Mouse (Mus musculus) lung, embryonic 16.5 days (tissue): ENCODE data around the gene Crlf1. TPM values are rescaled to one million over a fixed set of nuclear protein-coding genes. Genes with fewer than 3 reads are reported as not detected.

Experiments used
- ATAC-seq: fragments of 200-750 bp; cut with Nextera tagmentation; 2 replicates; pipeline ENCODE4 v1.8.0; 2017; ENCODE audit warnings: low read depth, mild to moderate bottlenecking, moderate library complexity
- H3K27ac ChIP-seq: fragments of 300-500 bp; sonication (generic); 2 replicates; pipeline ENCODE4 v1.5.1; 2014; ENCODE audit warnings: mild to moderate bottlenecking, control low read depth, low read length
- H3K27me3 ChIP-seq: fragments of 300-500 bp; sonication (generic); 2 replicates; pipeline ENCODE4 v1.6.1; 2014; ENCODE audit warnings: low read depth, low read length, mixed read lengths; ENCODE audit not compliant: control insufficient read depth, insufficient read depth
- H3K36me3 ChIP-seq: fragments of 300-500 bp; sonication (generic); 2 replicates; pipeline ENCODE4 v1.6.1; 2014; ENCODE audit warnings: low read length; ENCODE audit not compliant: control insufficient read depth, insufficient read depth
- H3K4me1 ChIP-seq: fragments of 300-500 bp; sonication (generic); replicated peaks from 2 replicates; pipeline ENCODE4 v1.6.1; 2014; ENCODE audit warnings: low read length, mixed read lengths; ENCODE audit not compliant: control insufficient read depth, insufficient read depth
- H3K4me2 ChIP-seq: fragments of 300-500 bp; sonication (generic); 2 replicates; pipeline ENCODE4 v1.6.1; 2014; ENCODE audit warnings: low read depth, low read length, control low read depth
- H3K4me3 ChIP-seq: fragments of 300-500 bp; sonication (generic); 2 replicates; pipeline ENCODE4 v1.5.1; 2014; ENCODE audit warnings: mild to moderate bottlenecking, low read length, control low read depth
- H3K9ac ChIP-seq: fragments of 300-500 bp; sonication (generic); 2 replicates; pipeline ENCODE4 v1.6.1; 2014; ENCODE audit warnings: low read length, control low read depth
- H3K9me3 ChIP-seq: fragments of 300-500 bp; sonication (generic); 2 replicates; pipeline ENCODE4 v1.6.1; 2016; ENCODE audit warnings: low read length; ENCODE audit not compliant: control insufficient read depth
- WGBS: fragments of 180-500 bp; shearing (Covaris S2); extraction: QIAGEN DNeasy Blood & Tissue Kit; methylation state at CpG from one replicate; pipeline ENCODE4 v1.1.7; 2014; 5-methylcytosine and 5-hydroxymethylcytosine counted together
- polyA plus RNA-seq: library from polyadenylated mRNA; unstranded; fragments of >200 nt; fragmentation: Nextera tagmentation; extraction: Ambion mirVana; gene quantifications from 2 replicates; pipeline ENCODE4 v1.2.1, GENCODE M21; 2015

Crlf1 gene
- polyA plus RNA-seq, 1 experiment from 2014 or later = 169 TPM

DNA sequence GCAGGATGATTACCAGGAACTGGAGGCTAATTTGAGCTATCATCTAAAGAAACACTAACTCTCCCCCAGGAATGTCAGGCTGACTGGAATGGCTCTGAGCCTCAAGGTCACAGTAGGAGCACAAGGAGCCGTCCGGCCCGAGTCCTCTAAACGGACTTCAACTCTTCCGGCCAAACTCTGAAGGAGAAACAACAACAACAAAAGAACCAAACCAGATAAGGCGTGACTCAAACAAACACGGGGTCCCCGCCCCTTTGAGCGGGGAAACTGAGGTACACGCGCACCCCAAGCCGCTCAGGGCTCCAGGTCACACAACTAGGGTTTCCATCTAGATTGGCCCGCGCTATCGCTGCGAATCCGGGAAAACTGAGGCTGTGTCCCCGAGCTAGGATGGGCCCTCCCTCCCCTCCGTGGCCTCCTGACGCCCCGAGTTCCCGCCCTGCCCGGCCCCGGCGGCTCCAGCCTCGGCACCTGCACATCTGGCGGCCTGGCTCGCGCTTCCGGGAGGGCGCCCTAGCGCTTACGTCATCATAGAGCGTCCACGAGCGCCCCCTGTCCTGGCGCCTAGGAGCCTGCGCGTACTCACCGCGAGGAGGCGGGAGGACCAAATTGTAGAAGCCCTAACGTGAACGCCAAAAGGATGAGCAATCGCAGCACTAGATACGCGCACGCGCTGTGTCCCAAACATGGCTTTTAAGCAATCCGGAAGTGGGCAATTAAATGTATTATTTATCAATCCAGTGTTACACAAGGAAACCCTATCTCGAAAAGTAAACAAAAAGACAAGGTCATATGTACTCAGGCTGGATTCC lies 29.8 kb downstream of the Crlf1 start:
- peaks cover 11% of the 10 kb centered on the region for H3K4me1 ChIP-seq

DNA sequence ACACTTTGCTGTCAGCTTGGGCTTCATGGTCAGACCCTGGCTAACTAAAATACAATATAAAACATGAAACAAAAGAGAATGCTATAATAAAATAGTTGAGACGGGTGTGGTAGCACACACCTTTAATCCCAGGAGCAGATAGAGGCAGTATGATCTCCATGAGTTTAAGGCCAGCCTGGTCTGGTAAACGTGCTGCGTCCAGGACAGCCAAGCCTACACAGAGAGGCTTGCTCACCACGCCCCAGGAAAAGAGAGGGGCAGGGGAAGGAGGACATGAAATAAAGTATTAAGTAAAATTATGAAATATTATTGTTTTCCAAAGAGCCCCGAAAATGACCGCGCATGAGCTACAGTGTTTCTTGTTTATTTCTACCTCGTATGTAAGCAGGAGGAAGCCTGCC lies 34.2 kb downstream of the Crlf1 start:
- Histone ChIP-seq H3K4me3 (peak overlapping the region; percentile 93), H3K9me3 (no peaks in the 10 kb centered on the region), H3K4me2 (peak overlapping the region; percentile 58), H3K9ac (peak overlapping the region; percentile 97), H3K27ac (peak overlapping the region; percentile 69), H3K27me3 (no peaks in the 10 kb centered on the region), H3K36me3 (peaks cover 20% of the 10 kb centered on the region), H3K4me1 (peaks cover 16% of the 10 kb centered on the region)
- ATAC-seq = no peak
- 2% methylated on average over 8 of the region's 8 CpGs for WGBS

More for the DNA sequence above, 29.8 kb downstream of the Crlf1 start:
- peak overlapping the region; percentile 59 for H3K4me3 ChIP-seq
- WGBS = under 1% methylated on average over 46 of the region's 51 CpGs
- H3K9me3 ChIP-seq = no peaks in the 10 kb centered on the region
- peak overlapping the region; percentile 72 for H3K4me2 ChIP-seq
- H3K36me3 ChIP-seq = peaks cover 6% of the 10 kb centered on the region; the same call in 1 of the 2 replicates
- no peaks in the 10 kb centered on the region for H3K27me3 ChIP-seq
- peak; percentile 88 for ATAC-seq
- H3K9ac ChIP-seq = peak overlapping the region; percentile 71
- peak overlapping the region; percentile 91 for H3K27ac ChIP-seq

- H3K4me2 ChIP-seq = peak within 1 kb of the TSS; percentile 89
- H3K9me3 ChIP-seq = no peaks in the 10 kb centered on the region
- H3K36me3 ChIP-seq = peaks cover 24% of the 10 kb centered on the region
- H3K4me3 ChIP-seq = peak within 1 kb of the TSS; percentile 93
- no peaks in the 10 kb centered on the region for H3K27me3 ChIP-seq
- peak; percentile 93 for ATAC-seq
- H3K4me1 ChIP-seq = peaks cover 13% of the 10 kb centered on the region
- H3K27ac ChIP-seq = peak within 1 kb of the TSS; percentile 74
- H3K9ac ChIP-seq = peak within 1 kb of the TSS; percentile 97
- WGBS = under 1% methylated on average over 54 of the region's 61 CpGs
Observed at GRCm38 (mm10) chr8:70527512-70528181, 34.7 kb downstream of the Crlf1 start, which contains the start of the genes Fkbp8 and Kxd1. Gene Fkbp8 (plus strand): TSS chr8:70527724. Gene Kxd1 (minus strand): TSS chr8:70527956.

DNA sequence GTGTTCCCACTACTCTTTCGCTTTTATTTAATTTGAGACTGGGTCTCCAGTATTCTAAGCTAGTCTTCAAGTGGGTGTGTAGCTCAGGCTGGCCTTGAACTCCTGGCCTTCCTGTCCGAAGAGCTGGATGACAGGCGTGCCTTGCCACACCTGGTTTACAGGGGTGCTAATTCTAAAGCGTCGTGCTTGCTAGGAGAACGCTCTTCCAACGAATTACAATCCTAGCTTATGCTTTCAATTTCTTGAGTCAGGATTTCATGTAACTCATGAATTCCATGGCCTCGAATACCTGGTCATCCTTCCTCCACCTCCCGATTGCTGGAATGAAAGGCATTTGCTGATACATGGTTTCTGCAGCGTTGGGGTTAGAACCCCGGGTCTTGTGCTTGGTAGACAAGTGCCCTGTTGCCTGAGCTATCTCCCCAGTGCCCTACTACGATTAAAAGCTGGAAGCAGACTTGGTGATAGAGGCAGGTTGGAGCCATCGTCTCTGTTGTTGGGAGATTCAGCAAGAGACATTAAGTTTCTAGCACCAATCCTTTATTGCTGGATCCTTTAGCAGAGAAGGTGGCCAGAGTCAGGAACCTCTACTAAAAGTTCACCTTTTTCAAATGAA lies 35.3 kb downstream of the Crlf1 start:
- WGBS = 21% methylated on average over 13 of the region's 13 CpGs
- no peaks in the 10 kb centered on the region for H3K27me3 ChIP-seq
- H3K27ac ChIP-seq = peak overlapping the region; percentile 74
- peak overlapping the region; percentile 97 for H3K9ac ChIP-seq
- peaks cover 26% of the 10 kb centered on the region for H3K36me3 ChIP-seq
- H3K4me1 ChIP-seq = peaks cover 13% of the 10 kb centered on the region
- no peaks in the 10 kb centered on the region for H3K9me3 ChIP-seq
- no peak for ATAC-seq
- H3K4me3 ChIP-seq = peak overlapping the region; percentile 93
- H3K4me2 ChIP-seq = peak overlapping the region; percentile 89

GRCm38 (mm10) chr8:70529299-70529698 lies 36.3 kb downstream of the Crlf1 start:
- Histone ChIP-seq H3K9me3 (no peaks in the 10 kb centered on the region), H3K4me1 (peaks cover 13% of the 10 kb centered on the region), H3K27me3 (no peaks in the 10 kb centered on the region), H3K27ac (no peak overlapping the region), H3K4me3 (no peak overlapping the region), H3K9ac (no peak overlapping the region), H3K36me3 (peaks cover 28% of the 10 kb centered on the region), H3K4me2 (no peak overlapping the region)
- WGBS = 67% methylated on average over 5 of the region's 5 CpGs
- ATAC-seq = no peak

DNA sequence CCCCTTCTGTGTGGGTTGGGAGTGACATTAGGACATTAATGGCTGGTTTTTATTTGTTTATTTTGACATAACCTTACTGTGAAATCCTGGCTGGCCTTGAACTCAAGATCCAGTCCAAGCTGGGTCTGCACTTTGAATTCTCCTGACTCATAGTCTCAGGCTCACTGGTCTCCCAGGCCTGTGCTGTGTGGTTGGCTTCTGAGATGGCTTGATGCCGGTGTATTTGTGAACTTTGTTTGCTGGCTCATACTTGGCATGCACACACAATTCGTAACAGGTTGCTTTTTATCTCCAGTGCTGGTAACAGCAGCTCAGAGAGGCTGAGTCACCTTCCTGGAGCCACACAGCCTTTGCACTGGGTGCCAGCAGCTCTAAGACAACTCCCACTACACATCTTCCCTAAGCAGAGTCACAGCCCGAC lies 36.8 kb downstream of the Crlf1 start:
- H3K9ac ChIP-seq = no peak overlapping the region
- H3K9me3 ChIP-seq = no peaks in the 10 kb centered on the region
- no peak overlapping the region for H3K27ac ChIP-seq
- ATAC-seq = no peak
- peaks cover 30% of the 10 kb centered on the region for H3K36me3 ChIP-seq
- no peak overlapping the region for H3K4me3 ChIP-seq
- peaks cover 13% of the 10 kb centered on the region for H3K4me1 ChIP-seq
- 92% methylated on average over 3 of the region's 3 CpGs for WGBS
- H3K27me3 ChIP-seq = no peaks in the 10 kb centered on the region
- H3K4me2 ChIP-seq = no peak overlapping the region

GRCm38 (mm10) chr8:70530314-70530713 lies 37.4 kb downstream of the Crlf1 start:
- Histone ChIP-seq H3K36me3 (peaks cover 33% of the 10 kb centered on the region), H3K4me2 (no peak overlapping the region), H3K27me3 (no peaks in the 10 kb centered on the region), H3K4me1 (peaks cover 13% of the 10 kb centered on the region), H3K4me3 (no peak overlapping the region), H3K27ac (no peak overlapping the region), H3K9ac (no peak overlapping the region), H3K9me3 (no peaks in the 10 kb centered on the region)
- 94% methylated on average over 2 of the region's 2 CpGs for WGBS
- no peak for ATAC-seq

DNA sequence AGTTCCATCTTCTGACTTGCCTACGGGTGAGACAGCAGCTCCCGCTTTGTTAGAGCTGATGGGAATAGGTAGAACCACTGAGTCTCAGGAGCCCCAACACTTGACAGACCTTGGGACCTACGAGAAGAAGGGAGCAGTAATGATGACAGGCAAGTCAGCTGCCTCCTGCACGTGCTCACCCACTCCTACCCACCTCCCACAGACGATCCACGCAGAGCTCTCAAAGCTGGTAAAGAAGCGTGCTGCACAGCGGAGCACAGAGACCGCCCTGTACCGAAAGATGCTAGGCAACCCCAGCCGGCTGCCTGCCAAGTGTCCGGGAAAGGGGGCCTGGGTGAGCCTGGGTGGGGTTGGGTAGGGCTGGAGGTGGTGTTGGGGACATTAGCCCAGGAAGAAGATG lies 41.3 kb downstream of the Crlf1 start:
- Histone ChIP-seq H3K27ac (no peak overlapping the region), H3K4me2 (no peak overlapping the region), H3K9ac (no peak overlapping the region), H3K27me3 (no peaks in the 10 kb centered on the region), H3K4me3 (no peak overlapping the region), H3K9me3 (no peaks in the 10 kb centered on the region), H3K4me1 (0 out of 2 replicates have a peak, but pooled peaks cover 2% of the 10 kb centered on the region), H3K36me3 (peaks cover 42% of the 10 kb centered on the region)
- 89% methylated on average over 12 of the region's 12 CpGs for WGBS
- no peak for ATAC-seq

DNA sequence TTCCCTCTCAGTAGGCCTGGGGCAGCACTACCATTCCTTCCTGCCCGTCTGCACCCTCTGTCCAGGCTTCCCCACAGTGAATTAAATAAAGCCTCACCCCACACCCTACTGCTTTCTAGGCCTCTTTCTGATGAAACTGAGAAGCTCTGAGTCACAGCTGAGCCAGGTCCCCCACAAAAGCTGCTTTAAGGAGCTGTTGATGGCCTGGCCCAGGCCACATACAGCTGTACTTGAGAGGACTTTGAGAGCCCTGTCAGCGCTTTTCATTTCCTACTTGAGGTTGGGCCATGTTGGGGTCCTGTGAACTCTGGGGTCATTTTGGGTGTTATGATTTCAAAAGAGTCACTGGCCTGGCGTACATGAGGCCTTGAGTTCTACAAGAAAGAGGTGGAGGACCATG lies 42.3 kb downstream of the Crlf1 start:
- no peak for ATAC-seq
- Histone ChIP-seq H3K4me3 (no peak overlapping the region), H3K4me1 (peaks cover under 1% of the 10 kb centered on the region), H3K27me3 (no peaks in the 10 kb centered on the region), H3K4me2 (no peak overlapping the region), H3K9ac (no peak overlapping the region), H3K36me3 (peaks cover 37% of the 10 kb centered on the region), H3K27ac (no peak overlapping the region), H3K9me3 (no peaks in the 10 kb centered on the region)
- WGBS = 70% methylated on average over 3 of the region's 3 CpGs
